Mouse (Mus musculus): ENCODE results near the gene Hoxa11.

- TF ChIP-seq POLR2A (IDR thresholded peaks at IDR 0.05; ENCODE audit: insufficient read depth, low read depth, low read length) = no peak
- no peak for TF ChIP-seq CTCF (IDR thresholded peaks at IDR 0.05; ENCODE audit: insufficient read depth, low read depth, low read length)
These were observed 13.6 kb downstream of the Hoxa11 start for GRCm38 (mm10) chr6:52231885-52232567.

Measured in olfactory bulb, adult 2 months (tissue).